33 mouse cellular contexts compared by ENCODE assay signal in genomic region chr10:122926275-122926674, GRCm38 (mm10).
"Had no signal": no experiment of that assay in that cellular context is flagged by ENCODE, and none has a peak within 500 bp of the region (broad histone marks: within the 10 kb centered on the region; RNA-seq: fewer than 3 reads in every experiment).

No protein-coding gene starts in this region.

- H3K27ac ChIP-seq: heart, embryonic 13.5 days; heart, embryonic 15.5 days; hindbrain, embryonic 10.5 days; hindbrain, embryonic 12.5 days; hindbrain, embryonic 13.5 days; hindbrain, embryonic 14.5 days; hindbrain, embryonic 15.5 days; hindbrain, postnatal 0 days; intestine, embryonic 15.5 days; kidney, embryonic 15.5 days; kidney, postnatal 0 days; layer of hippocampus, adult 2 months; left cerebral cortex, adult 2 months had no signal

- ATAC-seq: hindbrain, embryonic 16.5 days; hindbrain, postnatal 0 days; inflammation-experienced regulatory T-cells, adult 6 months; intestine, embryonic 15.5 days; intestine, embryonic 16.5 days; intestine, postnatal 0 days had no signal

- H3K27me3 ChIP-seq: heart, embryonic 13.5 days; heart, embryonic 15.5 days; hindbrain, embryonic 12.5 days; hindbrain, embryonic 13.5 days; hindbrain, embryonic 15.5 days; intestine, embryonic 15.5 days; kidney, embryonic 15.5 days had no signal

- H3K4me2 ChIP-seq: heart, embryonic 13.5 days; heart, embryonic 15.5 days; hindbrain, embryonic 12.5 days; hindbrain, embryonic 13.5 days; hindbrain, embryonic 14.5 days; hindbrain, embryonic 15.5 days; intestine, embryonic 15.5 days; kidney, embryonic 15.5 days had no signal

- H3K9me3 ChIP-seq: heart, embryonic 13.5 days; heart, embryonic 15.5 days; hindbrain, embryonic 10.5 days; hindbrain, embryonic 12.5 days; hindbrain, embryonic 13.5 days; hindbrain, embryonic 15.5 days; intestine, embryonic 15.5 days; kidney, embryonic 15.5 days had no signal

- DNase-seq: heart, postnatal 10 days; heart, postnatal 14 days; heart, postnatal 36 days; heart, postnatal 4 days; kidney, adult 11 months; kidney, adult 18-20 months; kidney, adult 2 months; kidney, adult 8-10 months; kidney, adult 9 months; kidney, postnatal 10 days; kidney, postnatal 14 days; kidney, postnatal 25 days; kidney, postnatal 36 days; kidney, postnatal 4 days; layer of hippocampus, adult 9-11 months; layer of hippocampus, postnatal 36 days had no signal

- H3K36me3 ChIP-seq: heart, embryonic 13.5 days; heart, embryonic 15.5 days; hindbrain, embryonic 10.5 days; hindbrain, embryonic 12.5 days; hindbrain, embryonic 13.5 days; intestine, embryonic 15.5 days had no signal

- H3K4me3 ChIP-seq: heart, embryonic 13.5 days; heart, embryonic 15.5 days; hindbrain, embryonic 10.5 days; hindbrain, embryonic 12.5 days; hindbrain, embryonic 13.5 days; hindbrain, embryonic 15.5 days; intestine, embryonic 15.5 days; kidney, embryonic 15.5 days; layer of hippocampus, adult 2 months; left cerebral cortex, adult 2 months had no signal

- H3K9ac ChIP-seq: heart, embryonic 13.5 days; heart, embryonic 15.5 days; hindbrain, embryonic 12.5 days; hindbrain, embryonic 13.5 days; hindbrain, embryonic 14.5 days; hindbrain, embryonic 15.5 days; intestine, embryonic 15.5 days; kidney, embryonic 15.5 days had no signal
